Mouse (Mus musculus) liver, embryonic 16.5 days (tissue): ENCODE results near the gene Hnf4a. TPM values are rescaled to one million over a fixed set of nuclear protein-coding genes. Genes with fewer than 3 reads are reported as not detected.

Source experiments
- ATAC-seq: fragments of 200-750 bp; cut with Nextera tagmentation; 2 replicates; pipeline ENCODE4 v1.8.0; 2017; ENCODE audit warnings: low read depth, mild to moderate bottlenecking, moderate number of reproducible peaks, moderate library complexity
- H3K27ac ChIP-seq: fragments of 300-500 bp; sonication (generic); 2 replicates; pipeline ENCODE4 v1.5.1; 2014; ENCODE audit warnings: mild to moderate bottlenecking, low read length
- H3K27me3 ChIP-seq: fragments of 300-500 bp; sonication (generic); 2 replicates; pipeline ENCODE4 v1.6.1; 2014; ENCODE audit warnings: low read depth, low read length, mixed read lengths; ENCODE audit not compliant: control insufficient read depth, insufficient read depth
- H3K36me3 ChIP-seq: fragments of 300-500 bp; sonication (generic); 2 replicates; pipeline ENCODE4 v1.6.1; 2014; ENCODE audit warnings: mild to moderate bottlenecking; ENCODE audit not compliant: control insufficient read depth, insufficient read depth
- H3K4me1 ChIP-seq: fragments of 300-500 bp; sonication (generic); 2 replicates; pipeline ENCODE4 v1.6.1; 2014; ENCODE audit warnings: low read depth, low read length, mixed read lengths; ENCODE audit not compliant: control insufficient read depth
- H3K4me2 ChIP-seq: fragments of 300-500 bp; sonication (generic); 2 replicates; pipeline ENCODE4 v1.6.1; 2014; ENCODE audit warnings: low read depth, low read length, mixed read lengths
- H3K4me3 ChIP-seq: fragments of 300-500 bp; sonication (generic); 2 replicates; pipeline ENCODE4 v1.5.1; 2014; ENCODE audit warnings: low read depth, mild to moderate bottlenecking, low read length
- H3K9ac ChIP-seq: fragments of 300-500 bp; sonication (generic); 2 replicates; pipeline ENCODE4 v1.6.1; 2014; ENCODE audit warnings: low read depth, low read length
- H3K9me3 ChIP-seq: fragments of 300-500 bp; sonication (generic); replicated peaks from 2 replicates; pipeline ENCODE4 v1.6.1; 2016; ENCODE audit warnings: low read length; ENCODE audit not compliant: control insufficient read depth
- WGBS: fragments of 180-500 bp; shearing (Covaris S2); extraction: QIAGEN DNeasy Blood & Tissue Kit; methylation state at CpG from one replicate; pipeline ENCODE4 v1.1.7; 2014; ENCODE audit not compliant: insufficient replicate concordance; 5-methylcytosine and 5-hydroxymethylcytosine counted together
- polyA plus RNA-seq: library from polyadenylated mRNA; unstranded; fragments of >200 nt; fragmentation: Nextera tagmentation; extraction: Ambion mirVana; gene quantifications from 2 replicates; pipeline ENCODE4 v1.2.1, GENCODE M21; 2015

Gene Hnf4a
- polyA plus RNA-seq, 1 experiment from 2014 or later: 21.1 TPM

DNA sequence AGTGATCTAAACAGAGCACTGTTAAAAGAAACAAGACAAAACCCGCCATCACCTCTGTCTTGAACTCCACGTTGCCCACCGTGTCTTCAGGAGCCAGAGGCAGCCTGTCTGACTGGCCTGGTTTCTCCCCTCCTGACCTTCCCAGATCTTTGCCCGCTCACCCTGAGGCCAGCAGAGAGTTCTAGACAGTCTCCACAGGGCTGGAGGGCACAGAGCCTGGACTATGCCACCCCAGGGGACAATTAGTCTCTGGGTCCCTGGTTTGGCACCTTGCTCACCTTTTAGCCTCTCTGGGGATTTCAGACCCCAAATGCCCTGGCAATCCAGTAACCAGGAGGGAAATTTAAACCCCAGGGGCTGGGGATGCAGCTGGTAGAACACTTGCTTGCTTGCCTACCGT lies 30.8 kb downstream of the Hnf4a start:
- Histone ChIP-seq H3K27me3 (no peaks in the 10 kb centered on the region), H3K27ac (peak overlapping the region; percentile 51), H3K4me1 (peaks cover 10% of the 10 kb centered on the region), H3K9ac (no peak overlapping the region; the same call in 1 of the 2 replicates), H3K4me2 (0 out of 2 replicates have a peak overlapping the region, but pooled peaks have one; percentile 4), H3K9me3 (no peaks in the 10 kb centered on the region), H3K4me3 (no peak overlapping the region), H3K36me3 (no peaks in the 10 kb centered on the region)
- WGBS: 73% methylated on average over 5 of the region's 5 CpGs
- ATAC-seq: no peak

DNA sequence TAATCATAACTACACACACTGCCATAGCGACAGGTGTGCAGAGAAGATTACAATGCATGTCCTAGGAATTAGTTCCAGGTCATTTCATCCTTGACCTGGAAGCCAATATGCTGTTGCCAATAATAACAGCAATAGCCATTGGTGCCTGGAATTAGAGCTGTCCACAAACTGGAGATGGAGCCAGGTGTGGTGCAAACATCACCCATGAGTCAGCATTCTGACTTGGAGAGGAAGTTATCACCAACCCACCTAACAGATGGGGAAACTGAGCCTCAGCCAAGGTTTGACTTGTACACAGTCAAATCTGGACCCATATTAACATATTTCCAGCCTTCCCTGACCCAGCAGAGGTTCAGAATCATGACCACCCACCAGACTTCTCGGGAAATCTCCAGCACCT lies 31.8 kb downstream of the Hnf4a start:
- H3K9me3 ChIP-seq: no peaks in the 10 kb centered on the region
- no peak for ATAC-seq
- no peak overlapping the region for H3K4me3 ChIP-seq
- WGBS: 69% methylated on average over 2 of the region's 2 CpGs
- H3K27me3 ChIP-seq: no peaks in the 10 kb centered on the region
- H3K4me2 ChIP-seq: no peak overlapping the region; the same call in 1 of the 2 replicates
- H3K4me1 ChIP-seq: peaks cover 10% of the 10 kb centered on the region
- no peak overlapping the region for H3K9ac ChIP-seq
- peak overlapping the region; percentile 20 for H3K27ac ChIP-seq
- no peaks in the 10 kb centered on the region for H3K36me3 ChIP-seq

DNA sequence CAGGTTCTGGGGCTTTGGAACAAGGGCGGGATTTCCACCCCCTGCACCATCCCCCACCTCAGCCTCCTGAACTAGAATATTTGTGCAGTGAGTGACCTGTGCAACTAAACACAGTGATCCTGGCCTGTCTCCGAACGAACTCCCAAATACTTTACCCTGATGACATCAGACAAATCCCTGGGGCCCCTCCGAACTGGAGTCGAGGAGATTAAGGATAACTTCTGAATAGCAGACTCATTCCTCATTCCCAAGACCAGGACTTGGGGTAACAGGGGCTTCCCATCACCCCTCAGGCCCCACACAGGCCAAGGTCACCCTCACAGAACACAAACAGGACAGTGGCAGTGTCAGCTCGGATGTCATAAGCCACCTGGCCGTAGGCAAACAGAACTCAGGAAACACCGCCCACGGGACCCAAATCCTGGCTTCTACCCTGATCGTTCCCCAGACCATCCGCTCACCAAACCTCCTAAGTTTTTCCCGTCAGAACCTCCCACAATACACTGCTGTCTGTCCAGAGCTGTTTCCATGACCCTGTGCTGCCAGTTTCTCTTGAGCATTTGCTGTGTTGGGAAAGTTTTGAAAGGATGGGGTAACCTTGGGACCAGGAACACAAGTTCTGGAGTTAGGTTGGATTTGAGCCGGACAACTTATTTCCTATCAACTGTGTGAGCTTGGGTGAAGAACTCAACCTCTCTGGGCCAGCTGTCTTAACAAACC lies 32.9 kb downstream of the Hnf4a start:
- Histone ChIP-seq H3K4me3 (no peak overlapping the region; the same call in 1 of the 2 replicates), H3K36me3 (no peaks in the 10 kb centered on the region), H3K27ac (peak overlapping the region; percentile 90), H3K9ac (no peak overlapping the region; the same call in 1 of the 2 replicates), H3K4me1 (peaks cover 10% of the 10 kb centered on the region), H3K27me3 (no peaks in the 10 kb centered on the region), H3K4me2 (peak overlapping the region; percentile 41), H3K9me3 (no peaks in the 10 kb centered on the region)
- peak; percentile 61 for ATAC-seq
- WGBS: 60% methylated on average over 13 of the region's 13 CpGs

DNA sequence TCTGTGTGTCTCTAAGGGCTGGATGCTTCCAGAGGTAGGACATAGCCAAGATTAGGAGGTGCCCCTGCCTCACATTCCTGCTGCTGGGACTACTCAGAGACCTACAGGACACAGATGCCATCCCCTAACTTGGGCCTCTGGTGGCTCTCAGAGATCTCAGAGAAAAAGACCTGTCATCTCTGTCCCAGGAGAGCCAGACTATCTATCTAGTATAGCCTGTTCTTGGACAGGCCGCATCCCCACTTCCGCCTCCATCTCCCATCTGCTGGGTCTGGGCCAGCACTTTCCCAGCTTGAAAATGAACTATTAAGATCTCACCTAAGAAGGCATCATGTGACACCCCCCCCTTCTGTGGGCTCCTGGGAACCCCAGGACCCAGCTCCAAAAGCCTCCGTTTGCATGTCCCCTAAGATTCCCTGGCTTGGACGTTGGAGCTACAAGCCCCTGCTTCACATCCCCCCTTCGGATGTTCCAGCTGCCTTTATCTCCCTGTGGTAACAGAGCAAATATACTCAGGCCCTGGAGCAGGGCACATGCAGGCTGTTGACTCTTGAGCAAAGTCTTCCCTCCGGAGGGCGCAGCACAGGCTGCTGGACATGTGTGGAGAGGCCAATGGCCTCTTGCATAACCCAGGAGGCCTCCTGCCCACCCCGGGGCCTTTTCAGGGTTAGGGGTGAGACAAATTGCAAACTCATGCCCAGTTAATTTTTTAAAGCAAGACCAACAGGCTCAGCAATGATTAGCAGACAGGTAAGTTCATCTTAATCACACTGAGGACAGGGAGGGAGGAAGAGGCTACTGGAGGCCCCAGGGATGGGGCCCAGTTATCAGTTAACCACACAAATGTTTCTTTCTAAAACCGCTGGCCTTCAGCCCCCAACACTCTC lies 33.9 kb downstream of the Hnf4a start:
- Histone ChIP-seq H3K4me2 (peak overlapping the region; percentile 42), H3K4me3 (peak overlapping the region; percentile 14), H3K4me1 (peaks cover 5% of the 10 kb centered on the region), H3K36me3 (no peaks in the 10 kb centered on the region), H3K27me3 (no peaks in the 10 kb centered on the region), H3K27ac (peak overlapping the region; percentile 90), H3K9me3 (no peaks in the 10 kb centered on the region), H3K9ac (no peak overlapping the region; the same call in 1 of the 2 replicates)
- peak; percentile 87 for ATAC-seq
- 29% methylated on average over 9 of the region's 9 CpGs for WGBS

DNA sequence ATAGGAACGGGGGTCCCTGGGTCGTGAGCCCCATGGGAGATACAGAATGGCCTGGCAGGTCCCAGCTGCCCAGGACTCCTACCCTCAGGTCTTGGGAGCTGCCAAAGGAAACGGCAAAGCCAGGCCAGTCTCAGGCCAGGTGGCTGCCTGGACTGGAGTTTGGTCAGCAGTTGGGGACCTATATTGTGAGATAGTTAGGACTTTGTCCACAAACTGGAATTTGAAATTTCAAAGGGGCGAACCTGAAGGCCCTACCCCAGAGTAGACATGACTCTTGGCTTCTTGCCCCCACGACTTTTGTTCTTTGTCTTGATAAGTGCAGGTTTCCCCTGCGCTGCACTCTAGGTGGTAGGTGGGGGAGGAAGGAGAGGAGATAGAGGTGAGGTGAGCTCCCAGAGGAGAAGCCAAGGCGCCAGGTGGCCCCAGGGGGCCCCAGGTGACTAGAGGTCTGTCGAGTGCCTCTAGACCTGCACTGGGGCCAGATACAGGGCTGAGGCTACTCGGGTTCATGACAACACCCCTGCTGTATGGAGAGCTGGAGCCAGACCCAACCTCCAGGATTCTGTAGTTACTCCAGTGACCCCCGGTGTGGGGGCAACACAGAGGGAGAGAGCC lies 35.1 kb downstream of the Hnf4a start:
- peak overlapping the region; percentile 16; the same call in 1 of the 2 replicates for H3K4me3 ChIP-seq
- H3K4me1 ChIP-seq: peaks cover 7% of the 10 kb centered on the region
- H3K4me2 ChIP-seq: peak overlapping the region; percentile 42
- H3K9me3 ChIP-seq: no peaks in the 10 kb centered on the region
- H3K9ac ChIP-seq: peak overlapping the region; percentile 31
- H3K36me3 ChIP-seq: no peaks in the 10 kb centered on the region
- H3K27ac ChIP-seq: peak overlapping the region; percentile 84
- ATAC-seq: no peak
- 44% methylated on average over 10 of the region's 10 CpGs for WGBS
- H3K27me3 ChIP-seq: no peaks in the 10 kb centered on the region

DNA sequence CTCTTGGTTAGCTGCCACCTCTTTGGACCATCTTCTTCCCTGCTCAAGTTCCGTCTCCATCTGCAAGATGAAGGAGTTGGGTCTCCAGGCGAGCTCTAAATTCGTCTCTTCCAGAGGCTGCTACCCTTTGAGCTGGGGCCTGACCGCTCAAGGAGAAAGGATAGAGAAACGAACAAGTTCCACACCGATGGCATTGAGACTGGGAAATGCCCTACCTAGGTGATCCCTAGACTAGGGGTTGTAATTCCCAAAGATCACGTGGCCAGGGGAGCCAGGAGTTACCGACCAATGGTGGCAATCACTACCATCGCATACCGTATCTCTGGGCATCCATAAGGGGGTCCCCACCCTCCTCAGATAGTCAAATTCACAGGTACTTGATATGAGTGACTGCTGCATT lies 36.1 kb downstream of the Hnf4a start:
- Histone ChIP-seq H3K9me3 (no peaks in the 10 kb centered on the region), H3K9ac (no peak overlapping the region), H3K27me3 (no peaks in the 10 kb centered on the region), H3K4me3 (no peak overlapping the region), H3K36me3 (no peaks in the 10 kb centered on the region), H3K27ac (no peak overlapping the region; the same call in 1 of the 2 replicates), H3K4me1 (peaks cover 7% of the 10 kb centered on the region), H3K4me2 (no peak overlapping the region)
- 75% methylated on average over 10 of the region's 10 CpGs for WGBS
- ATAC-seq: no peak

DNA sequence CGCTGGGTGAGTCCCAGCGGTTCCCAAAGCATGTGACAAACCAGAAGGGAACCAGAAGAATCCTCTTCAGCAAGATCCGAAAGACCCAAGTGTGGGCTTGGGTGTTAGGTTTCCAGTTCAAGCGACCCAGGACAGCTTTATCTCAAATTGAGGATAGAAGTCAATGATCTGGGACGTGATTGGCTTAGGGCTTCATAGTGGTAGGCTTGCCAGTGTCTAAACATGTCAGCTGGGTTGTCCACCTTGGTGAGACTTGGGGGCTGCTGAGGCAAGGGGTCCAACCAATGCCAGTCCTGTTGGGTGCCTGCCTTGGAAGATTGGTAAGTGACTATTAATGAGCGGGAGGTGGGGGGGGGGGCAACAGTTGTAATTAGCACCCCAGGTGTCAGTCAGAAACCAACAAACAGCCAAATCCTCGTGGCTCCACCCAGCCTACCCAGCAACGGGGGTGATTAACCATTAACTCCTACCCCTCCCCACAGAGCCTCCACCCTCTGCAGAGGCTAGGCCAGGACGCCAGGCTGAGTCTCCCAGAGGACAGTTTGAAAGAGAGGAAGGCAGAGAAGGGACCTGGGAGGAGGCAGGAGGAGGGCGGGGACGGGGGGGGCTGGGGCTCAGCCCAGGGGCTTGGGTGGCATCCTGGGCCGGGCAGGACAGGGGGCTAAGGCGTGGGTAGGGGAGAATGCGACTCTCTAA lies 40.2 kb downstream of the Hnf4a start:
- peak overlapping the region; percentile 50 for H3K4me3 ChIP-seq
- H3K4me1 ChIP-seq: peaks cover 7% of the 10 kb centered on the region
- ATAC-seq: peak; percentile 92
- 52% methylated on average over 14 of the region's 14 CpGs for WGBS
- H3K36me3 ChIP-seq: no peaks in the 10 kb centered on the region
- no peaks in the 10 kb centered on the region for H3K9me3 ChIP-seq
- no peak overlapping the region for H3K4me2 ChIP-seq
- no peaks in the 10 kb centered on the region for H3K27me3 ChIP-seq
- peak overlapping the region; percentile 26 for H3K27ac ChIP-seq
- H3K9ac ChIP-seq: peak overlapping the region; percentile 42

DNA sequence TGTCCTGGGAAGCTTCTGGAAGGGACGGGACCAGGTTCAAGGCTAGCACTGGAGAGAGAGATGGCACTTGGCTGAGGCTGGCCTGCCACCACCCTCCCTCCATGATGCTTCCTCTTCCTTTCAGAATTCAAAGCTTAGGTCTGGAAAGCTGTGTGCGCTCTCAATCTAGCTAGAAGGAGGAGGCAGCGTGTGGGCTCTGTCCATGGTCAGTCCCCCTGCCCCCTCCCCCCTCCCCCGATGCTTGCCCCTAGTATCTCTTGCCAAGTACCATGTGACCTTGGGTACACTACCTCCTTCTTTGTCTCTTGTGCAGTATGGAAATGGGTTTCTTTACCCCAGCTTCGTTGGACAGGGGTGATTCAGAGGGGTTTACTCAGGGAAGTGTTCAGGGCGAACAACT lies 42.2 kb downstream of the Hnf4a start:
- peak overlapping the region; percentile 41; the same call in 1 of the 2 replicates for H3K9ac ChIP-seq
- H3K4me3 ChIP-seq: peak overlapping the region; percentile 50
- H3K4me2 ChIP-seq: peak overlapping the region; percentile 44
- H3K27ac ChIP-seq: peak overlapping the region; percentile 64
- H3K36me3 ChIP-seq: no peaks in the 10 kb centered on the region
- no peak for ATAC-seq
- H3K9me3 ChIP-seq: no peaks in the 10 kb centered on the region
- H3K4me1 ChIP-seq: peaks cover 19% of the 10 kb centered on the region
- H3K27me3 ChIP-seq: no peaks in the 10 kb centered on the region
- WGBS: 43% methylated on average over 6 of the region's 6 CpGs
